Mouse (Mus musculus): ENCODE measurements at regions not wholly inside any gene's neighbourhood (a gene's known extent, or its start where the extent isn't known, plus 50 kb on each side); places are given as distances from the start of the nearest gene placed in this dataset.
"Not testable (repeated sequence)": the region's sequence is repeated elsewhere in the genome, so short reads cannot be mapped to it uniquely, and the experiment has no call there.

DNA sequence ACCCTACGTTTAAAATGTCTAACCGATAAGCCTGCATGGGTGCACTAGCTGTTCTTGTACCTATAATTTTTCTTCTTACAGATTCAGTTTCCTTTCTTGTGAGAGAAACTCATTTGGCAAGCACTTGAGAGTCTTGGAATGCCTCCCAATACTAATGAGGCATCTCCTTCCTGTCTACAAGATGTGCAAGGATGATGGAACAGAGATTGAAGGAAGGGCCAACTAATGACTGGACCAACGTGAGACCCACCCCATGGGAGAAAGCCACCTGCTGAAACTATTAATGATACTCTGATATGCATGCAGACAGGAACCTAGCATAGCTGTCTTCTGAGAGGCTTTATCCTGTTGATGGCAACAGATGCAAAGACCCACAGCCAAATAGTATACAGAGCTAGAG is 179.9 kb upstream of the Slitrk6 start:
- intact Hi-C loops (cut with DNase I): no loop called here
- no peak for DNase-seq (ENCODE audit: low spot score in 2 of 2)

DNA sequence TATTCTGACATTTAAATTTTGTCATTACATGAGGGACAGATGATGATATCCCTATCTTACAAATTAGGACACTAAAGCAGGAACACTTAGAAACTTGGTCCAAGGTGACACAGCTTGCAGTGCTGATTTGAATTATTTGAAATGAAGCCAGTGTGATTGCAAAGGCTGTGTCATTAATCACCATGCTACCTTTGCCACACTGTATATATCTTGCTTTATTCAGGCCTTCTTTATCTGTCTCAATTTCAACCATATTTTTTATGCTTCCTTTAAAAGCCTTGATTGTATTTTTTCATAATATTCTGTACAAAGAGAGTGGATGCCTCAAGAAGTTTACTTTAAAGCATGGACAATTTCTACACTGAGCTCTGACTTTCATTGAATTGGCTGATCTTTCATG is 167.0 kb upstream of the Slitrk6 start:
- intact Hi-C loops (cut with DNase I): no loop called here
- DNase-seq (ENCODE audit: low spot score in 2 of 2): no peak

- DNase-seq (ENCODE audit: low spot score in 2 of 2): no peak
- intact Hi-C loops (cut with DNase I): no loop called here
Measured at GRCm38 (mm10) chr14:110913341-110913740, 158.4 kb upstream of the Slitrk6 start.

- DNase-seq (ENCODE audit: low spot score in 2 of 2): no peak
- intact Hi-C loops (cut with DNase I): no loop called here
Measured at GRCm38 (mm10) chr14:110892865-110893264, 137.9 kb upstream of the Slitrk6 start.

DNA sequence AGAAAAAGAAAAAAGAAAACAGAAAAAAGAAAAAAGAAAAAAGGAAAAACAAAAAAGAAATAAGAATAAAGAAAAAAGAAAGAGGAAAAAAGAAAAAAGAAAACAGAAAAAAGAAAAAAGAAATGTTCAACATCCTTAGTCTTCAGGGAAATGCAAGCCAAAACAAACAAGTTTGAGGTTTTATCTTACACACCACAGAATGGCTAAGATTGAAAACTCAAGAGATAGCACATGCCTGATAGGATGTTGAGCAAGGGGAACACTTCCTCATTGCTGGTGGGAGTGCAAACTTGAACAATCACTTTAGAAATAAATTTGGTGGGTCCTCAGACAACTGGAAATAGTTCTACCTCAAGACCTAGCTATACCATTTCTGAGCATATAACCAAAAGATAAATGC is 116.4 kb upstream of the Slitrk6 start:
- intact Hi-C loops (cut with DNase I): no loop called here
- DNase-seq (ENCODE audit: low spot score in 2 of 2): no peak

GRCm38 (mm10) chr14:110824642-110825041 is 69.7 kb upstream of the Slitrk6 start:
- DNase-seq (ENCODE audit: low spot score in 2 of 2): no peak
- intact Hi-C loops (cut with DNase I): loop anchor here (5.0 kb wide), 1 partner anchor 848 kb away; no protein-coding TSS in a partner anchor

GRCm38 (mm10) chr14:110822174-110822573 is 67.2 kb upstream of the Slitrk6 start:
- DNase-seq (ENCODE audit: low spot score in 2 of 2); intact Hi-C loops (cut with DNase I): not testable (repeated sequence)
